Mouse (Mus musculus) left cerebral cortex, postnatal 25 days (tissue): Measurements from ENCODE around the gene Cfap61. TPM values are rescaled to one million over a fixed set of nuclear protein-coding genes. Genes with fewer than 3 reads are reported as not detected.

Source experiments
- total RNA-seq, 2 experiments: library from RNA; stranded (reverse); gene quantifications; 2 replicates each; pipeline ENCODE4 v1.2.3; 2021

Cfap61 gene
- total RNA-seq, 2 experiments from 2014 or later: 3.2 to 4.1 TPM

Other genes starting within 250 kb of the Cfap61 start
- 10 to 100 TPM; 75.0 to 82.0 TPM for gene Naa20, start 32.7 kb upstream of the Cfap61 start, total RNA-seq
- 10 to 100 TPM; 19.5 to 20.2 TPM for gene Crnkl1, start 230 bp downstream of the Cfap61 start, total RNA-seq